Mouse (Mus musculus) thymus, postnatal 14 days (tissue): ENCODE results near the gene Rab37.
A peak's percentile ranks its signal among the peaks of the same experiment; 100 is the strongest.

ENCODE experiments used
- DNase-seq: peaks from one replicate; pipeline ENCODE4 v3.0.0; 2021

Rab37 gene

DNA sequence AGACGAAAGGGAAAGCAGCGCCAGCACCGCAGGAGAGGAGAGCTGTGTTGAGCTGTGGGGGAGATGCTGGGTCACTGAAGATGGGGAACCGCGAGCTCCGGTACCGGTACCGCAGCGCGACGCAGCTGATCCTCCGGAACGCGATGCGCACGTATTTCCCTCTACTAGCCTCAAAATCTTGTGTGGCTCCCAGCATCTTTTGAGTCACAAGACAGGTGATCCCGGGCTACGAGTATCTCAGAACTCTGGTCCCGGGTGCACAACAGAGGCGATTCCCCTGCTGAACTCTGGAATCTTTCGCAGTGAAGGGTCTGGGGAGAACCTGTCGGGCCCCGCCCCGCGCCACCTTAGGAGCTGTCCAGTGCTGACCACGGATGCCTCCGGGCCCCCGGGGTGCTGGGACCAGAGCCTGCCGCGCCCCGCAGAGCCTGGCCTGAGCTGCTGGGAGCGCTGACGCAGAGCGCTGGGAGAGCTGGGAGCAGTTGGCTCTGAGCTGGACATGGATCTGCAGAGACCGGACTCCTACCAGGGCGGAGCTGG is at the start of gene Rab37:
TSS of gene Rab37 (plus strand) at position 70 of the 540 bp plus-strand sequence.
- peak; percentile 14 for DNase-seq

- DNase-seq, result no peak
These were observed 43.0 kb upstream of the Rab37 start, which contains the start of gene Cd300ld3 for GRCm38 (mm10) chr11:115048259-115048658. Gene Cd300ld3, minus strand, starts transcription at chr11:115048409.

- no peak for DNase-seq
These were observed 41.8 kb upstream of the Rab37 start for GRCm38 (mm10) chr11:115049282-115049895.

- DNase-seq, result peak; percentile 63
These were observed 39.0 kb upstream of the Rab37 start for GRCm38 (mm10) chr11:115052206-115052605.

GRCm38 (mm10) chr11:115052991-115053390 is 38.2 kb upstream of the Rab37 start:
- DNase-seq, result no peak

DNA sequence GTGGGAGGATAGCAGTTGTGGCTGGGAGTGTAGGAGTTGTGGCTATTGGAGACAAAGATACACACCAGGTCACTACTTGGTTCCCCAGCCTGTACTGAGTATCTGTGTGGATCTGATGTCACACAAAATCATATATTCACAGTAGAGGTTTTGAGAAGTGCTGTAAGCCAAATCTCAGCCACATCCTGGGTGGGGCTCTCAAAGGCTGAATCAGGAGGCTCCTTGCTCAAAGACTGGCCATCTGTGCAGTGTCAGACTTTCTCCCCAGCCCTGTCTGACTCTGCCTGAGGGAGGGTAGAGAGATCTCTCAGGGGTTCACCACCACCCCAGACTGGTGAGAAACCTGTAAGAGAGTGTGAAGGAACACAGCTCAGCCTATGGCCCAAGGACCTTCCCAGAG is 36.7 kb upstream of the Rab37 start:
- DNase-seq, result no peak

- DNase-seq, result no peak
These were observed 32.5 kb upstream of the Rab37 start for GRCm38 (mm10) chr11:115058701-115059100.

DNA sequence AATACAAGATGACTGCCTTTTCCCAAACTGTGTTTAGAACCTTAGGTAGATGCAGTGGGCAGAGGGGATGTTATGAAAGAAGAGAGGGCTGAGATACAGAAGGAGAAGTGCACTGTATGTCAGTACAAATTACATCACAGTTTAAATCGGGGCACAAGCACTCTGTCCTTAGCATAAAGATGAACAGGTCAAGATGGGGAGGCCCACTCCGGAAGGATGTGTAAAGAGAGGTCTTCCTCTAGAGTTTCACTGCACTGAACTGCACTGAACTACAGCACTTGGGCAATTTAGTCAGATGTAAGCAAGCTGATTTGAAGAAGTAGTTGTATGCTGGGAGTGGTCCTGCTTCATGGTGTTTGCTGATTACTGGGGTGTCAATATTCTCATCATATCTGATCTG is 31.4 kb upstream of the Rab37 start:
- DNase-seq, result no peak

DNA sequence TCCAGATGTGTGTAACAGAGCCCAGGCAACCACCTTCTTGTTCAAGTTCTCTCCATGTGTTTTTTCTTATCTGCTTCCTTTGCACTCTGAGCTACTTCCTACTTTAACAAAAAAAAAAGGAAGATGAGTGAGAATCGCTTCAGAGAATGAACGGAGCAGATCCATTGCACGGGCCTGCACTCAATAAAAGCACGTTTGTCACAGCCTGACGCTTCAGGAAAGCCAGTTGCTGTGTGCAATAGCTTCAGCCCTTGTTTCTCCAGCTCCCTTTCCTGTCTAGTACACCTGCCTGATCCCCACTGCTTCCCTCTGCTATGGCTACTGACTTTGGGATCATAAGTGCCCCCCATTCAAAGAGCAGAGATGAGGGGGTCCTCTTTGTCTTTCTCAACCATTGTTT is 29.2 kb upstream of the Rab37 start, which contains the start of gene Cd300e:
TSS of gene Cd300e (minus strand) at position 101 of the 400 bp plus-strand sequence.
- no peak for DNase-seq

DNA sequence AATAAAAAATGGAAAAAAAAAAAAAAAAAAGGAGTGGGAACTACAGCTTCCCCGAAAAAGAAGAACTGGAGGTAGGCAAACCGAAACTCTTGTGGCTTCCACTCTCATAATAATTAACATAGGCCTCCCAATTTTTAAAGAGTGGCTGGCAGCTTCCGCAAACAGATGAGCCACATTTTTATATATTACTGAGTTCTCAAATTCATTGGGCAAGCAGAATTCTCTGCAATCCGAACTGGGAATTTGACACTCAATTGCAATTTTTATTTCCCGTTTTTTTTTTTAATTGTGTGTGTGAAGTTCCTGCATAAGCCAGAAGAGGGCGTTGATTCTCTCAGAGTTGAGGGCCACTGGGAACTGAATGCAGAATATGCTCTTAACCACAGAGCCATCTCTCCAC is 24.5 kb upstream of the Rab37 start:
- no peak for DNase-seq

- no peak for DNase-seq
These were observed 20.1 kb upstream of the Rab37 start for GRCm38 (mm10) chr11:115071015-115071551.

DNA sequence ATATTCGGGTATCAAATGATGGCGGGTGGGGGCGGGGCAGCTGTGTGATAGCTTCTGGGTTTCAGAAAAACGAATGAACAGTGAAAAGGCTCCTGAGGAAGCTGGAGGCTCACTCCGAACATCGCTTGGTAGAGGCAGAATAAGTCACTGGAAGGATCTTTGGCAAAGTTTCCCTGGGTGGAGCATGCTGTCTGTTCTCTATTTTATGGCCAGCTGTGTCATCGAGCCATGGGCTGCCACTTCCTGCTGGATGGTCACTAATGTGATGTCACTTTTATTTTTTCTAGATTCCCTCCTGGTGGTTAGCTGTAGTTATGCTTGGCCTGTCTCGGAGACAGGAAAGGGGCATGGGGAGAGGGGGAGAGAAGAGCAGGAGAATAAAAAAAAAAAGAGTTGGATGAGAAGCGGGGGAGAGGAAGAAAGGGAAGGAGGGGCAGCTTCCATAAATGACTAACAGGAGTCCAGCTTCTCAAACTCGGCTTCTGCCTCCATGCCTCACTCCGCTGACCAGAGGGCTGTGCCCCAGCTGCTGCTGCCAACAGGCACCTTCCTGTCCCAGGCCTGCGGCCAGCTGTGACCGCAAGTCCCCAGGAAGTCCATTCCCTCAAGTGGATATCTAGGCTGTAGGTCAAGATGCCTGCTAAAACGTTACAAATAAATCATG is 19.5 kb upstream of the Rab37 start:
- DNase-seq, result no peak

GRCm38 (mm10) chr11:115073002-115073401 is 18.2 kb upstream of the Rab37 start:
- no peak for DNase-seq

- DNase-seq, result no peak
These were observed 15.8 kb upstream of the Rab37 start for GRCm38 (mm10) chr11:115075407-115075806.

GRCm38 (mm10) chr11:115075859-115076258 is 15.4 kb upstream of the Rab37 start:
- DNase-seq, result no peak

DNA sequence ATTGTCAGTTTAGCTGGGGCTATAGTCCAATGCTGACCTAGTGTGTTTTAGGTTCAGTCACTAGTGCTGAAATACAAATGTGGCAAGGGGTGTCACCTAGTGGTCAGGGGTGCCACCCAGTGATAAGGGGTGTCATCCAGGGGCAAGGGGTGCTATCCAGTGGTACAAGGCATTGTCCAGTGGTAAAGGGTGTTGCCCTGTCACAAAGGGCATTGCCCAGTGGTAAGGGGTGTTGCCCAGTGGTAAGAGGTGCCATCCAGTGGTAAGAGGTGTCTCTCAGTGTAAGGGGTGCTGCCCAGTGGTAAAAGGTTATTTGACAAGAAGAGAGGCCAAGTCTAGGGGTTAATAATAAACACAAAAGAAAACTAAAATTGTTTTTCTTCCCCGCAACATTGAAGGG is 13.8 kb upstream of the Rab37 start:
- no peak for DNase-seq

DNA sequence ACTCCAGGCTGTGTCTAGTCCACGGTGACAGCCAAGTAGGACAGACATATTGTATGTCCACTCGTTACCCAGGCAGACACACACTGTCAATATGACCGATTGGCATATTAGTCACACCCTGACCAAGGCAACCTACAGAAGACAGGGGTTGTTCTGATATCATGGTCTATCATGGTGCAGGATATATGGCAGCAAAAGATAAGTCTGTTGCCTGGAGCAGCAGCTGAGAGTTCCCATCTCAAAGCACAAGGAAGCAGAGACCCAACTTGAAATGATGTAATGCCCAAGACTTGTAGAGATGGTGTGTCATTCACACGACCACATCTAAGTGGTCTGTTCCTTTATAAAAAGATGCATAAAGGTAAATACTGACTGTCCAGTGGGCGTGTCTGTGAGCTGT is 12.6 kb upstream of the Rab37 start:
- DNase-seq, result no peak

DNA sequence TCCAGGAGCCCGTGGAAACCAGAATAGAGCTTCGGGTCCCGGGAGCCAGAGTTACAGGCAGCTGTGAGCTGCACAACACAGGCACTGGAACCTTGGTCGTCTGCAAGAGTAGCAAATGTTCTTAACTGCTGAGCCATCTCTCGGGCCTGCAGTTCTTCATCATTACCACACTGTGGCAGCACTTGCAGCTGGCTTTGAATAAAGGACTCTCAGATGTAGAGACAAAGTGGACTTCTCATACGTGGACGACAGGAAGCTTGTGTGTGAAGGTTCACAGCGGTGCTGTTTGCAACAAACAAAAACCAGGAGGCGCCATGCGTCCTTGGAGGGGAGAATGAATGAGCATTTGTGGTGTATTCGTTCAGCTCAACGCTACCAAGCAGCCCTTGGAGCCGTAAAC is 10.3 kb upstream of the Rab37 start:
- DNase-seq, result peak; percentile 40

- no peak for DNase-seq
These were observed 9.9 kb upstream of the Rab37 start for GRCm38 (mm10) chr11:115081373-115081772.

- DNase-seq, result no peak
These were observed 9.0 kb upstream of the Rab37 start for GRCm38 (mm10) chr11:115082196-115082595.

DNA sequence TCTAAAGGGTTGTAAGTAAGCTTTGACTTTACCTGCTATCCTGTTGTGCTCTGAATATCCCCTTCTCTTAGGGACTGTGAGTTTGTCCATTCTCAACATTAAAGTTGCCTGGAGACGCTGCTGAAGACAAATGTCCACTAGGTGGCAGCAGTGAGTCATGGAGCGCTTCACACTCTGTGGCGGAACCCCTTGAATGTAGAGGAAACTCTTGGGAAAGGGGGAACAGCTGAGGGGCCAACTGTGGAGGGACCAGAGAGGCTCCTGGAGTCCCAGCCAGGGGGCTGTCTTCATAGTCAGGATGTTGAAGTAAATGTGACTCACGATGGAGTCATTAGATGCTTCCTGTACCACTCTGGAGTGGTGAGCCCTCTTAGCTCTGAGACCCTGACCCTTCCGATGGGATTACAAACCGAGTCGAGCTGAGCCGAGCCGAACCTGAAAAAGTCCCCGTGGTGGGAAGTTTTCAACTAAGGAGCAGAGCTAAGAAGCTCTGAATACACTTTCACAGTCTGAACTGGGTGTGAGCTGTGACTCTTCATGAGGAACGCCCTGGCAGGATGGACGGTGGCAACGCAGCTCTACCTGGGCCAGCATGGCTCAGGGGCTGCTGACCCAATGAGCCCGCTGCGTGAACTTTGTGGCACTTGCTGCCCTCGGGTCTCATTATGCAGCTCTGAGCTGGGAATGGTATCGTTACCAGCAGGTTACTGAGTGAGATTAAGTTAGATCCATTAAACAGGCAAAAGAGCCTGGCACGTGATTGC is 7.7 kb upstream of the Rab37 start:
- DNase-seq, result peak; percentile 74

DNA sequence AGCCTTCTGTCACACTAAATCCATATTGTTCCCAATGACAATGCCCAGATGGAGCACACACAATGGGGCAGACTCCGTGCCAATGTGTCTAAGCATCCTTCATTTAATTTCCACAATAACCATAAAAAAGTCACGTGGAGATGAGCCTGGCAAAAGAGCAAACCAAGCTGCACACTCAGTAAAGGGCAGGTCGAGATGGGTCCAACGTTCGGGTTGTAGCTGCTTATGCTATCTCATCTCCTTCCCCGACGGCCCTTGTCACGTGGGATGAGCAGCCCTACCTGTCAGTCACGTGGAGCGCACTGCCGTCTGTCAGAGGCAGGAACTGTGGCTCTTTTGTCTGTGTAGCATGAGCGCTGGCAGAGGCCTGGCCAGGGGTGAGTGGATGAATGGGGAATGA is 6.6 kb upstream of the Rab37 start:
- no peak for DNase-seq

GRCm38 (mm10) chr11:115085064-115085463 is 6.2 kb upstream of the Rab37 start:
- no peak for DNase-seq
